Mouse (Mus musculus) midbrain, embryonic 15.5 days (tissue): ENCODE results near the gene Kansl1. TPM values are rescaled to one million over a fixed set of nuclear protein-coding genes. Genes with fewer than 3 reads are reported as not detected.

Experiments
- ATAC-seq: fragments of 200-750 bp; cut with Nextera tagmentation; replicated peaks from 2 replicates; pipeline ENCODE4 v1.8.0; 2017; ENCODE audit warnings: moderate TSS enrichment
- H3K27ac ChIP-seq: fragments of 300-500 bp; sonication (generic); 2 replicates; pipeline ENCODE4 v1.5.1; 2015; ENCODE audit warnings: mild to moderate bottlenecking, inconsistent platforms
- H3K27me3 ChIP-seq: fragments of 300-500 bp; sonication (generic); replicated peaks from 2 replicates; pipeline ENCODE4 v1.6.1; 2015; ENCODE audit warnings: inconsistent platforms
- H3K36me3 ChIP-seq: fragments of 300-500 bp; sonication (generic); replicated peaks from 2 replicates; pipeline ENCODE4 v1.6.1; 2015; ENCODE audit warnings: inconsistent platforms
- H3K4me1 ChIP-seq: fragments of 300-500 bp; sonication (generic); 2 replicates; pipeline ENCODE4 v1.6.1; 2015; ENCODE audit warnings: inconsistent platforms
- H3K4me2 ChIP-seq: fragments of 300-500 bp; sonication (generic); 2 replicates; pipeline ENCODE4 v1.6.1; 2015; ENCODE audit warnings: inconsistent platforms, mild to moderate bottlenecking, moderate library complexity
- H3K4me3 ChIP-seq: fragments of 300-500 bp; sonication (generic); 2 replicates; pipeline ENCODE4 v1.5.1; 2015; ENCODE audit warnings: mild to moderate bottlenecking, inconsistent platforms
- H3K9ac ChIP-seq: fragments of 300-500 bp; sonication (generic); 2 replicates; pipeline ENCODE4 v1.6.1; 2015; ENCODE audit warnings: mild to moderate bottlenecking, inconsistent platforms
- H3K9me3 ChIP-seq: fragments of 300-500 bp; sonication (generic); 2 replicates; pipeline ENCODE4 v1.6.1; 2016; ENCODE audit warnings: inconsistent platforms
- WGBS: fragments of 180-500 bp; shearing (Covaris S2); methylation state at CpG from one replicate; pipeline ENCODE4 v1.1.7; 2015; ENCODE audit warnings: mixed read lengths; 5-methylcytosine and 5-hydroxymethylcytosine counted together
- microRNA-seq: library from miRNA; unstranded; fragments of <30 nt; microRNA quantifications from one replicate; pipeline ENCODE4, GENCODE M21; 2016
- polyA plus RNA-seq: library from polyadenylated mRNA; unstranded; fragments of >200 nt; fragmentation: Nextera tagmentation; extraction: Ambion mirVana; gene quantifications from 2 replicates; pipeline ENCODE4 v1.2.1, GENCODE M21; 2015

Gene Kansl1
- polyA plus RNA-seq, 1 experiment from 2014 or later, result 31.1 TPM

- ATAC-seq, result no peak
- Histone ChIP-seq H3K4me1 (peaks cover 14% of the 10 kb centered on the region), H3K27ac (no peak overlapping the region), H3K9ac (no peak overlapping the region), H3K27me3 (no peaks in the 10 kb centered on the region), H3K4me3 (no peak overlapping the region), H3K36me3 (no peaks in the 10 kb centered on the region; the same call in 1 of the 2 replicates), H3K9me3 (no peaks in the 10 kb centered on the region), H3K4me2 (no peak overlapping the region)
- 89% methylated on average over 7 of the region's 7 CpGs for WGBS
Measured at GRCm38 (mm10) chr11:104292443-104293220, 176.0 kb downstream of the Kansl1 start.

GRCm38 (mm10) chr11:104289199-104290031, 179.2 kb downstream of the Kansl1 start:
- no peaks in the 10 kb centered on the region for H3K27me3 ChIP-seq
- no peak overlapping the region for H3K4me2 ChIP-seq
- peaks cover 12% of the 10 kb centered on the region for H3K36me3 ChIP-seq
- no peak overlapping the region for H3K9ac ChIP-seq
- no peak overlapping the region for H3K4me3 ChIP-seq
- peak; percentile 34 for ATAC-seq
- 14% methylated on average over 13 of the region's 13 CpGs for WGBS
- peak overlapping the region; percentile 58; the same call in 1 of the 2 replicates for H3K27ac ChIP-seq
- no peaks in the 10 kb centered on the region for H3K9me3 ChIP-seq
- peaks cover 14% of the 10 kb centered on the region for H3K4me1 ChIP-seq

DNA sequence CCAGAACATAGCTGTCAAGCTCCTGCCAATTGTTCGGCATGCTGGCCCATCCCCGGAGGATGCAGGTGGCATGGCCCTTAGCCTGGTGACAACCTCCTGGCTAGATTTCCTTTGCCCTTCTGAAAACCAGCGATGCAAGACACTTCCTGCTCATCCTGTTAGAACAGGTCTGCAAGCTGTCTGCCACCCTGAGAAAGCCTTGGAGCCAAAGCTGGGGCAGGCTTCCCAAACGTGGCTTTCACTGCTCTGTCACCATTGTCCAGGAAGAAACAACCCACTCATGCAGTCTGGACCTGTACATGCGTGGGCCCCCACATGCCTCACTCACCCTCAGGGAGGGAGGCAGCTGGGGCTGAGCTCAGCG, 179.8 kb downstream of the Kansl1 start:
- peak; percentile 18; the same call in 1 of the 2 replicates for ATAC-seq
- 47% methylated on average over 6 of the region's 6 CpGs for WGBS
- H3K4me3 ChIP-seq, result no peak overlapping the region
- no peak overlapping the region for H3K4me2 ChIP-seq
- H3K27ac ChIP-seq, result peak overlapping the region; percentile 58; the same call in 1 of the 2 replicates
- H3K27me3 ChIP-seq, result no peaks in the 10 kb centered on the region
- H3K4me1 ChIP-seq, result peaks cover 14% of the 10 kb centered on the region
- no peaks in the 10 kb centered on the region for H3K9me3 ChIP-seq
- peaks cover 16% of the 10 kb centered on the region for H3K36me3 ChIP-seq
- no peak overlapping the region for H3K9ac ChIP-seq

GRCm38 (mm10) chr11:104287113-104287512, 181.5 kb downstream of the Kansl1 start:
- 98% methylated on average over 18 of the region's 18 CpGs for whole genome bisulfite sequencing
- H3K9ac ChIP-seq, result no peak overlapping the region
- no peak overlapping the region for H3K27ac ChIP-seq
- H3K9me3 ChIP-seq, result no peaks in the 10 kb centered on the region
- peaks cover 14% of the 10 kb centered on the region for H3K4me1 ChIP-seq
- no peak overlapping the region for H3K4me2 ChIP-seq
- no peak overlapping the region for H3K4me3 ChIP-seq
- ATAC-seq, result no peak
- H3K27me3 ChIP-seq, result no peaks in the 10 kb centered on the region
- H3K36me3 ChIP-seq, result peaks cover 26% of the 10 kb centered on the region

Small RNAs within 50 kb of the gene (microRNA-seq; reads per million reads assigned to microRNA genes)
- not detected for gene Gm47315

Other genes starting within 250 kb of the Kansl1 start
- 1,028 and 1,112 TPM in 2 replicates for gene Mapt, start 237.5 kb downstream of the Kansl1 start, polyA plus RNA-seq
- 34.7 and 41.4 TPM in 2 replicates for gene Cdc27, start 81.8 kb upstream of the Kansl1 start, polyA plus RNA-seq
- gene Myl4, start 81.8 kb upstream of the Kansl1 start, polyA plus RNA-seq, result 2.6 and 6.2 TPM in 2 replicates
- gene Itgb3, start 139.1 kb upstream of the Kansl1 start, polyA plus RNA-seq, result 0.72 and 0.80 TPM in 2 replicates
- 0.01 and 0.17 TPM in 2 replicates for gene Gm11639, start 216.8 kb upstream of the Kansl1 start, polyA plus RNA-seq